In the genomic region with DNA sequence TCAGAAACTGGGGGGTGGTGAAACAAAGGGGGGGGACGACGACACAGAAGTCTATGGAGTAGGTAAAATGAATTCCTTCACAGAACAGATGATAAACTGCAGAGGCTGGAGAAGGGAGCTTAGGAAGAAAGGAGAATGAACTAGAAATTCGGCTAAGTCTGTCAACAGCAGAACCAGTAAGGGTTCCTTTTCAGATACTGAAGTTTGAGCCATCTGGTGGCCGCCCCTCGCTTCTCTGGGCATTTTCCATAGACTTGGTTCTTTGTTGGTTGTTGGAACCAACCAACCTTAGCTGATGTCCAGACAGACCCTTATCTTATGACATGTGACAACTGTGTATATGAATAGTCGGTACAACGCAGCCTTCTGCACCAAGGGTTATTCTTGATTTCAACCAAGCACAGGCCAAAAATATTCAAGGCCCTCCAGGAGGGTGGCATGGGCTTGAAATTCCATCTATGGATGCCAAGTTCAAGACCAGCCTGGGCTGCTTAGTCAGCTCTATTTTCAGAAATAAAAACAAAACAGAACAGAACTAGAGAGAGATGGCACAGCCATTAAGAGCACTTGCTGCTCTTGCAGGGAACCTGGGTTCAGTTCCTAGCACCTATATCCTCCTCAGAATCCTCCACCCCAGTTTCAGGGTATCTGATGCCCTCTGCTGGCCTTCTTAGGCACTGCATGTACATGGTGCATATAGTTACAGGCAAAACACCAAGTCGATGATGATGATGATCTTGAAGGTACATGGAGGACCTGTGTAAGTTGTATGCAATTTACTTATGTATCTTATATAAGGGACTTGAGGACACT, we compare ENCODE assay signal across 7 mouse cellular contexts. TPM values are rescaled to one million over a fixed set of nuclear protein-coding genes. Genes with fewer than 3 reads are reported as not detected.
DNase-seq lines count a peak whose midpoint lies in the region; ATAC-seq and TF ChIP-seq lines count a peak whose summit lies in the region.

No protein-coding gene starts in this region.

- H3K36me3 ChIP-seq in embryonic facial prominence, embryonic 12.5 days, result peaks cover 36% of the 10 kb centered on the region
- H3K36me3 ChIP-seq in hindbrain, postnatal 0 days (ENCODE audit: insufficient read depth, low read length), result peaks cover 3% of the 10 kb centered on the region; the same call in 1 of the 2 replicates

- no peaks in the 10 kb centered on the region for H3K27me3 ChIP-seq in embryonic facial prominence, embryonic 12.5 days
- no peaks in the 10 kb centered on the region for H3K27me3 ChIP-seq in hindbrain, postnatal 0 days (ENCODE audit: insufficient read depth, low read length)

- H3K4me1 ChIP-seq in embryonic facial prominence, embryonic 12.5 days, result peaks cover 55% of the 10 kb centered on the region
- peaks cover 19% of the 10 kb centered on the region for H3K4me1 ChIP-seq in hindbrain, postnatal 0 days (ENCODE audit: insufficient read depth, low read length)

- peak overlapping the region; percentile 73 for H3K4me3 ChIP-seq in embryonic facial prominence, embryonic 12.5 days
- H3K4me3 ChIP-seq in hindbrain, postnatal 0 days (ENCODE audit: low read length), result peak overlapping the region; percentile 56; the same call in 1 of the 2 replicates

- TF ChIP-seq CTCF in hindbrain, postnatal 0 days (IDR thresholded peaks at IDR 0.05; ENCODE audit: low read depth), result peak; percentile 73

- 82% methylated on average over 8 of the region's 8 CpGs for WGBS in embryonic facial prominence, embryonic 12.5 days
- WGBS in hindbrain, postnatal 0 days, result 77% methylated on average over 8 of the region's 8 CpGs

- no peak for ATAC-seq in embryonic facial prominence, embryonic 12.5 days (ENCODE audit: insufficient number of reproducible peaks, insufficient read depth, low FRiP score, low TSS enrichment)
- ATAC-seq in hindbrain, postnatal 0 days, result no peak

- H3K9me3 ChIP-seq in embryonic facial prominence, embryonic 12.5 days, result no peaks in the 10 kb centered on the region
- H3K9me3 ChIP-seq in hindbrain, postnatal 0 days (ENCODE audit: low read length), result no peaks in the 10 kb centered on the region

- H3K4me2 ChIP-seq in embryonic facial prominence, embryonic 12.5 days (replicated peaks), result peak overlapping the region; percentile 96
- H3K4me2 ChIP-seq in hindbrain, postnatal 0 days (ENCODE audit: low read depth, low read length), result peak overlapping the region; percentile 93

- H3K27ac ChIP-seq in embryonic facial prominence, embryonic 12.5 days, result peak overlapping the region; percentile 98
- H3K27ac ChIP-seq in hindbrain, postnatal 0 days, result peak overlapping the region; percentile 95; the same call in 1 of the 2 replicates

- DNase-seq in urinary bladder, adult 2 months (ENCODE audit: low spot score), result peak; percentile 20
- no peak for DNase-seq in urinary bladder, adult 18-20 months (ENCODE audit: low spot score in 2 of 2)
- peak; percentile 23 for DNase-seq in hindbrain, postnatal 0 days (ENCODE audit: low spot score)
- peak; percentile 59 for DNase-seq in lung, postnatal 36 days
- peak; percentile 72 for DNase-seq in testis, postnatal 10 days (ENCODE audit: low spot score)
- no peak for DNase-seq in ovary, postnatal 10 days (ENCODE audit: low spot score)

- peak overlapping the region; percentile 68; the same call in 1 of the 2 replicates for H3K9ac ChIP-seq in embryonic facial prominence, embryonic 12.5 days
- H3K9ac ChIP-seq in hindbrain, postnatal 0 days (replicated peaks; ENCODE audit: low read length), result no peak overlapping the region

RNA-seq across cellular contexts. Expression of gene Ppp1r18, which starts 5.7 kb away (rescaled TPM):
- polyA plus RNA-seq in urinary bladder, adult 2 months (2012; rRNA removed), result 55.2 and 57.5 TPM in 2 replicates
- 26.1 and 28.9 TPM in 2 replicates for polyA plus RNA-seq in embryonic facial prominence, embryonic 12.5 days (2016; fragmentation: Nextera tagmentation; extraction: Ambion mirVana)
- 32.0 and 34.3 TPM in 2 replicates for total RNA-seq in hindbrain, postnatal 0 days (2014; rRNA removed)
- polyA plus RNA-seq in hindbrain, postnatal 0 days (2015; fragmentation: Nextera tagmentation; extraction: Ambion mirVana), result 18.4 and 19.3 TPM in 2 replicates

RNA-seq across cellular contexts. Expression of gene Dhx16, which starts 8.5 kb away (rescaled TPM):
- polyA plus RNA-seq in urinary bladder, adult 2 months (2012; rRNA removed), result 53.4 and 57.7 TPM in 2 replicates
- polyA plus RNA-seq in embryonic facial prominence, embryonic 12.5 days (2016; fragmentation: Nextera tagmentation; extraction: Ambion mirVana), result 47.8 and 52.8 TPM in 2 replicates
- total RNA-seq in hindbrain, postnatal 0 days (2014; rRNA removed), result 31.3 and 33.2 TPM in 2 replicates
- polyA plus RNA-seq in hindbrain, postnatal 0 days (2015; fragmentation: Nextera tagmentation; extraction: Ambion mirVana), result 22.9 and 23.1 TPM in 2 replicates

RNA-seq across cellular contexts. Expression of gene Nrm, which starts 10.0 kb away (rescaled TPM):
- 10.9 and 11.6 TPM in 2 replicates for polyA plus RNA-seq in urinary bladder, adult 2 months (2012; rRNA removed)
- 39.9 and 43.9 TPM in 2 replicates for polyA plus RNA-seq in embryonic facial prominence, embryonic 12.5 days (2016; fragmentation: Nextera tagmentation; extraction: Ambion mirVana)
- 14.7 and 27.2 TPM in 2 replicates for total RNA-seq in hindbrain, postnatal 0 days (2014; rRNA removed)
- polyA plus RNA-seq in hindbrain, postnatal 0 days (2015; fragmentation: Nextera tagmentation; extraction: Ambion mirVana), result 24.6 and 25.7 TPM in 2 replicates

RNA-seq across cellular contexts. Expression of gene 2310061I04Rik, which starts 26.1 kb away (rescaled TPM):
- 29.6 and 35.9 TPM in 2 replicates for polyA plus RNA-seq in urinary bladder, adult 2 months (2012; rRNA removed)
- 24.0 and 24.3 TPM in 2 replicates for polyA plus RNA-seq in embryonic facial prominence, embryonic 12.5 days (2016; fragmentation: Nextera tagmentation; extraction: Ambion mirVana)
- total RNA-seq in hindbrain, postnatal 0 days (2014; rRNA removed), result 39.8 and 49.2 TPM in 2 replicates
- polyA plus RNA-seq in hindbrain, postnatal 0 days (2015; fragmentation: Nextera tagmentation; extraction: Ambion mirVana), result 69.0 and 74.3 TPM in 2 replicates

RNA-seq across cellular contexts. Expression of gene Mdc1, which starts 29.8 kb away (rescaled TPM):
- polyA plus RNA-seq in urinary bladder, adult 2 months (2012; rRNA removed), result 10.4 and 14.2 TPM in 2 replicates
- polyA plus RNA-seq in embryonic facial prominence, embryonic 12.5 days (2016; fragmentation: Nextera tagmentation; extraction: Ambion mirVana), result 15.1 and 21.3 TPM in 2 replicates
- total RNA-seq in hindbrain, postnatal 0 days (2014; rRNA removed), result 14.7 and 26.7 TPM in 2 replicates
- 3.9 and 4.1 TPM in 2 replicates for polyA plus RNA-seq in hindbrain, postnatal 0 days (2015; fragmentation: Nextera tagmentation; extraction: Ambion mirVana)

Comparison
In these comparisons a context has a peak if more than half of its experiments do, and no peak if none do; other contexts are left out.
1. DNase-seq: peak in urinary bladder, adult 2 months (single experiment), hindbrain, postnatal 0 days (single experiment), lung, postnatal 36 days (single experiment) and testis, postnatal 10 days (single experiment); none in urinary bladder, adult 18-20 months (0 of 2) and ovary, postnatal 10 days (single experiment).